Mouse (Mus musculus) right cerebral cortex, postnatal 25 days (tissue): ENCODE data around the gene Slc10a2.
"Not testable (repeated sequence)": the region's sequence is repeated elsewhere in the genome, so short reads cannot be mapped to it uniquely, and the experiment has no call there.

Experiments used
- DNase-seq: peaks from one replicate; pipeline ENCODE4 v3.0.0; 2022

The Slc10a2 gene

DNA sequence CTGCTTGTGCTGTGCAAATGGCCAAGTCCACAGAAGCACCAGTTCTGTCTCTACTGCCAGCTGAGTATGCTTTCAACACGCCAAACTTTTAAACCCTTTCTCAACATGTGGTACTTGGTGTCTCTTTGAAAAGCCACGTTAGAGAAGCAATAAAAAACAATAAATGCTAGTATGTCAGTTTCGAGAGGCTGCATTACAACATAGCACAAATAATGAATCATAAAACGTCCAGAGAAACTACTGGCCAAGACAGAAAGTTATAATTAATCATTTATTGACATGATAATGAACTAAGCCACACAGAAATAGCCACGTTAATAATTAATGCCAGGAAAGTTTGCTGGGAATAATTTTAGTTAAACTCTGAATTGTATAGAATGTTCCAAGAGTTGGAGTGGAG, at the start of gene Slc10a2:
Gene Slc10a2, minus strand, starts transcription at position 166 of the 400 bp plus-strand sequence.
- no peak for DNase-seq

DNA sequence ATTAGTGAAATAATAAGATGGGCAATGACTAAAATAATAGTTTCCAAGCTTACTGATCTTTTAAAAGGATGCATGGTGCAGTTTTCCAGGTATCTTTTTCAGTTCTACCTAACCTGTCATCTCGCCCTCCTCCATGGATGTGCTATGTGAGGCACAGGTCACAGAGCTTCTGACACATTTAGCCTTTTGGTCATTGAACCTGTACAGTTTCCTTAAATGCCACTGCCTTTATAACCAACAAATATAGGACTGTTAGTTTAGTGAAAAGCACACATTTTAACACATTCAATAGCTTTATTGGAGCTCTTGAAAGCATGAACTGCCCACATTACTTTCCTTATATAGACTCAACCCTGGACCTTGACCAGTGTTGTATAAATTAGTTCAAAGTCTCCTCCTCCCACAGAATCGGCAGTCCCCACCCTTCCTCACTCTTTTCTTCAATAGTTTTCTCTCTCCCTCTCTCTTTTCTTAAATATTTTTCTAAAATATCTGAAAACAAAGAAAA, 24.2 kb upstream of the Slc10a2 start:
- no peak for DNase-seq

DNA sequence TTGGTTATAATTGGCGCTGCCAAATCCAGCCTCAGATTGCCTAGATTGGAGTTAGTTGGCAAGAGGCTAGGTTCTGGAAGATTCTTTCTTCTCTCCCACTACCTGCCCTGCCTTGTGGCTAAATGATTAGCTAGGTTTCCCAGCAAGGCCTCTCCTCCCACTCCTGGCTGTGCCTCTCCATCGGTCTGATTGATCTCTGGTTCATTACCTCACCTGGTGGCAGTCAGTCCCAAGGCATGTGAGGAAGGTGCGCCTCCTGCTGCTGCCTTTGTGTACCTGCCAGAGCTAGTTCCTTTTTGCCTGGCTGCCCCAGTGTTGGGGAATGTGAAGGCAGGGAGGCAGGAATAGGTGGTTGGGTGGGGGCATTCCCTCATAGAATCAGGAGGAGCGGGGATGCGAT, 1.7 kb upstream of the Slc10a2 start:
- no peak for DNase-seq

DNA sequence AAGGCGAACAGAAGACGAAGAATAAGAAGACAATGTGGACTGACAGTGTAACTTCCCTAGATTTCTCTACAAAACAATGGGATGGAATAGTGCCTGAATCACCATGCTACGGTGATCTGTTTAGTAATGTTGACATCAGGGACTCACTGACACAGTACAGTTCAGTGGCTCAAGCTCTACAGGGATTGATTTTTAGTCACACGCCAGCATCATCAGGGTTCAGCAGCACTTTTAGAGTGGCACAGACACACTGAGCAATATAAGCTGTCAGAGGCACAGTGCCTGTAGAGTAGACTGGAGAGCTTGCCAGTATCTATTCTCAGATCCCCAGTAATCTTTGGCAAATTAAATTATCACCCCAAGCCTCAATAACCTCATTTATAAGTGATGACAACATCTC, 9.8 kb downstream of the Slc10a2 start:
- DNase-seq: no peak

DNA sequence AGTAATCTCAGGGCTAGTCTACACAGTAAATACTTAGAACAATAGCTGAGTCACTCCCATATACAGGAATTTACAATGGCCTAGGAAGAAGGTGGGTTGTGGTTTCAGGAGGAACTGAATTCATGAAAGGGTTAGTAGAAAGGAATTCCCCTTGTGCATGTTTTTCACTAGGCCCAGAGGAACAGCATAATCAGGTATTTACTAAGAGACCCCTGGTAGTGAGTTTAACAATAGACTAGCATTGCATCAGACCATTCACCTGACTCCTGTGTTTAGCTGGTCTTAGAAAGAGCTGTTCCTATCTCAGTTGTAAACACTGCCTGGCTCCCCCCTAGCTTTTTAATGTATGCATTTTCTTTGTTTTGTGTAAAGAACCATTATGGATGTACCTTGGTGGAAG, 11.2 kb downstream of the Slc10a2 start:
- DNase-seq: not testable (repeated sequence)

DNA sequence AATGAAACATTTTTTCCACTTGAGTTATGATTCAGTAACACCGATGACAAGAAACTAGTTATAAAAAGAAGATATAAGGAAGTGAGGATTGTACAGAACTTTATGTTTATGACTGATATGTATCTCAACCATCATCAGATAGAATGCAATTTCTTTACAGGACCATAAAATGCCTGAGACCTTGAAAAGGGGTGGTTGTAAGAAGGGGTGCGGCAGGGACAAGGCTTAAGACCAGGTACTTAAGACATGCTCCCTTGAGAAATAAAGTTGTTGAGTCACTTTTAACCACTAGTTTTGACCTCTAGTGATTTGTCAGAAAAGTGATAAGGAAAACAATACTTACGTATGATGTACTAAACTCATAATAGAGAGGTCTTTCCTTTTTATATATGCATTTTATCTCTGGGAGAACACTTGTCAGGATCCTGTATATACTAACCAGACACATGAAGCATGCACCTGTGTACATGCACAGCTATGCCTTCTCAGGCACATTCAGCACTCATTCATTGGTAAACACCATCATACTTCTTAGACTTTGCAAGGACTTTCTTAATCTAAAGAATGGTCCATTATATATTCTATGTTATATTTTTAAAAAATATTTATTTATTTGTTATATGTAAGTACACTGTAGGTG, 31.4 kb downstream of the Slc10a2 start:
- no peak for DNase-seq

DNA sequence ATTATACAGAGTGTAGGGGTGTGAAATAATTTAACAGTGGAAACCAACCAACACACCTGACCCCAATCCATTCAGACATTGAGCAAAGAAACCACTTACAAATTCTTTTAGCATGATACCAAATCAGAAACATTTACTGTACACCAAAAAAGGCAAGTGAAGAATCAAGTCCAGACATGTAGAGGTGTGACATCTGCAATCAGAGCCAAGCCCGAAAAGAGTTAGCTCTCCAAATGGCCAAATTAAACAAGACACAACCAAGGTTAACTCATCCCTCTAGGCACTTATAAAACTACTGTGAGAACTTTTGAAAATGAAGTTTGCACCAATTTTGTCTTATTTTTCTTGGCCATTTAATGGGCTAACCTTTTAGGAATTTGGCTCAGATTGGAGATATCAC, 46.3 kb downstream of the Slc10a2 start:
- no peak for DNase-seq

DNA sequence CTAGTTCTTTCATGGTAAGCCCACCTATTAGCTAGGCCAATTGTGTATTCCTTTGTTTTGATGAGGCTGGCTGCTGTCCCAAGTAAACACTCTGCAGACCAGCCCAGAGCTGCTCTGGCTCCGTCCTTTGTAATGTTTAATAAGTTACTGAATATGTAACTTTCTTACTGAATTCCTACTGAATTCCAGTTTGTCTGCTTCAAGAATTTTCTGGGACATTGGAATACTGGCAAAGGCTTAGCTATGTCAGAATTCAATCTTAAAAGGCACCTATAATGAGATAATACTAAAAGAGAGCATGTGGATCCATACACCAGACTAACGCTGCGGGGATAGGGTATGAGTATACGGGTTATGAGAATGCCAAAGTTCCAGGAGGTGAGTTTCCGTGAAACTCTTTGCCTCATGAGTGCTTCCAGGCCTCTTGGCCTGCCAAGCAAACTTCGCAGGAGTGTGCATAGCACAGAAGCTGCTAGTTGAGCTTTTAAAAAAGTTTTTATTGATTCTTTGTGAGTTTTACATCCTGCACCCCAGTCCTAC, 60.7 kb downstream of the Slc10a2 start:
- DNase-seq: not testable (repeated sequence)

DNA sequence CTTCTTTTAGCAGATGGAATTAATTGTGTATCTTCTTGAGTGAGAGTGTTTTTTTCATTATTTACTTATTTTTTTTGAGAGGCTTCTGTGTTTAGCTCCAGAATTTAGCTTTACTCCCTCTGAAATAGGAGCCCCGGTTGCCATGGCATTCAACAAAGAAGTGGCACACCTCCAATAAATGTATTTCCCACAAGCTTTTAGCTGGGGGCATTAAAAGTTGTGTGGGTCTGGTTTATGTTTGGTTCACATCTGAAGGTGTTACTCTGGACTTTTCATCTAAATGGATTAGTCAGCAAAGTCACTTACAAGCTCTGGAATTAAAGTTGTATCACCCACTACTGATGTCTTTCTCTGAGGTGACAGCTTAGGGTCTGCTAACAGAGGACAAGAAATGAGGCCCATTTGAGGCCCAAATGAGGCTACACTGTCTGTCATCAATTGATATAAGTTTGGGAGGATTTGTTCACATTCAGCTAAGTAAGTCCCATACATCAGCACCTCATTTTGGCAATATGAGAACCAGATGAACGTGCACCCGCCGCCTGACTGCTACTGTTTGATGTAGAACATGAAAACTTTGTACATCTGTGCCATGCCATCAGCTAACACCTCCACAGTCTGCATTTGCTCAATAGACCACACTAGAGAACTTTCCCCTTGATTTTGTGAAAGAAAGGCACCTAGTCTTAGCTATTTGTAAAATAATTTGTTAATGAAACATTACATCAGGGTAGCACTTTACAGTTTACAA, 66.2 kb downstream of the Slc10a2 start:
- DNase-seq: no peak
